Mouse (Mus musculus) embryo, embryonic 10.5 days (tissue): ENCODE results near the gene Zfhx3.

Source experiments
- DNase-seq: peaks from one replicate; pipeline ENCODE4 v3.0.0-alpha.2; 2015; ENCODE audit warnings: low spot score

Zfhx3 gene

GRCm38 (mm10) chr8:108440476-108440875 is 498.0 kb downstream of the Zfhx3 start:
- DNase-seq = no peak

- DNase-seq = peak; percentile 69
Measured at GRCm38 (mm10) chr8:108450847-108451246, 508.4 kb downstream of the Zfhx3 start.

- peak; percentile 58 for DNase-seq
Measured at GRCm38 (mm10) chr8:108454561-108455311, 512.3 kb downstream of the Zfhx3 start.

- no peak for DNase-seq
Measured at GRCm38 (mm10) chr8:108466653-108467052, 524.2 kb downstream of the Zfhx3 start.

- DNase-seq = no peak
Measured at GRCm38 (mm10) chr8:108467172-108468035, 525.0 kb downstream of the Zfhx3 start.

- no peak for DNase-seq
Measured at GRCm38 (mm10) chr8:108470269-108470668, 527.8 kb downstream of the Zfhx3 start.

- DNase-seq = no peak
Measured at GRCm38 (mm10) chr8:108474556-108474955, 532.1 kb downstream of the Zfhx3 start.

GRCm38 (mm10) chr8:108478131-108478530 is 535.7 kb downstream of the Zfhx3 start:
- DNase-seq = no peak

GRCm38 (mm10) chr8:108480141-108480540 is 537.7 kb downstream of the Zfhx3 start:
- DNase-seq = no peak

GRCm38 (mm10) chr8:108481167-108481815 is 538.8 kb downstream of the Zfhx3 start:
- DNase-seq = peak; percentile 85

GRCm38 (mm10) chr8:108496101-108496500 is 553.7 kb downstream of the Zfhx3 start:
- DNase-seq = no peak

- DNase-seq = no peak
Measured at GRCm38 (mm10) chr8:108506779-108507178, 564.3 kb downstream of the Zfhx3 start.

GRCm38 (mm10) chr8:108507769-108508168 is 565.3 kb downstream of the Zfhx3 start:
- DNase-seq = no peak

GRCm38 (mm10) chr8:108510641-108511325 is 568.3 kb downstream of the Zfhx3 start:
- DNase-seq = peak; percentile 56

- no peak for DNase-seq
Measured at GRCm38 (mm10) chr8:108518116-108518515, 575.7 kb downstream of the Zfhx3 start.

- no peak for DNase-seq
Measured at GRCm38 (mm10) chr8:108522050-108522449, 579.6 kb downstream of the Zfhx3 start.

- no peak for DNase-seq
Measured at GRCm38 (mm10) chr8:108529421-108529820, 587.0 kb downstream of the Zfhx3 start.

- DNase-seq = no peak
Measured at GRCm38 (mm10) chr8:108535121-108535876, 592.9 kb downstream of the Zfhx3 start.

GRCm38 (mm10) chr8:108536186-108536585 is 593.7 kb downstream of the Zfhx3 start:
- no peak for DNase-seq

GRCm38 (mm10) chr8:108536911-108537351 is 594.5 kb downstream of the Zfhx3 start:
- no peak for DNase-seq
